Mouse (Mus musculus) testis, postnatal 14 days (tissue): ENCODE data around the gene Lrg1.

Experiments
- DNase-seq: peaks from one replicate; pipeline ENCODE4 v3.0.0; 2021; ENCODE audit warnings: low spot score

Gene Lrg1

GRCm38 (mm10) chr17:56134463-56134971 lies 12.7 kb upstream of the Lrg1 start:
- DNase-seq = peak; percentile 48

GRCm38 (mm10) chr17:56133457-56134363 lies 11.9 kb upstream of the Lrg1 start:
- no peak for DNase-seq

DNA sequence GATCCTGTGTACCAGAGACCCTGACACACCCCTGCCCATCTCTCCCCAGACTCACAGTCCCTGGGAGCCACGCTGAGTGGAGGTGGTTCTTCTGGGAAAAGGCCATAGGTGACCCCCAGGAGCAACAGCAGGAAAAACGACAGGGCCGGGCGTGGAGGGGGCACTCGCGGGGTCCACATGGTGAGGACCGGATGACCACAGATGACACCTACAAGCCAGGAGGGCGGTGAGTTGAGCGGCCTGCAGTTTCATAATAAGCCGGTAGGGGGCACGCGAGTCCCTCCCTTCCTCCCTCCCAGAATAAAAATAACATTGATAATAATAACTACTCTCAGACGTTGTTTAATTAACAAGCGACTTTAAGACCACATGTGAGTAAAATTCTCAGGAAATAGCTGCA lies 10.9 kb upstream of the Lrg1 start:
- no peak for DNase-seq

DNA sequence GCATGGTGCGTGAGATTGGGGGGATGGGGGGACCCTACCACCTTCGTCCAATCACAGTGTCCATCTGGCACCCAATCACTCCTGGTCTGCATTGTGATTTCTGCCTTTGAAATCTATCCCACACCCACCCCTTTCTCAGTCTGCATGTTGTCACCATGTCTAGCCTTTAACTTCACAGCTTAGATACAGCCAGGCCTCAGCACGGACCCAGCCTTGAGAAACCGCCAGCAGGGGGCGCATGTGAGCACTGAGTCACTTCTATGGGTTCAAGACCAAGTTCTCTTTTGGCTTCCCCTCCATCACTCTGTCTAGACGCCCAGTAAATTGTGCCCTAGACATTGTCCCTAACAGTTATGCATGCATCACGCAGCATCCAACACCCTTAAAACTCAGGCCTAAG lies 10.0 kb upstream of the Lrg1 start:
- peak; percentile 56 for DNase-seq

DNA sequence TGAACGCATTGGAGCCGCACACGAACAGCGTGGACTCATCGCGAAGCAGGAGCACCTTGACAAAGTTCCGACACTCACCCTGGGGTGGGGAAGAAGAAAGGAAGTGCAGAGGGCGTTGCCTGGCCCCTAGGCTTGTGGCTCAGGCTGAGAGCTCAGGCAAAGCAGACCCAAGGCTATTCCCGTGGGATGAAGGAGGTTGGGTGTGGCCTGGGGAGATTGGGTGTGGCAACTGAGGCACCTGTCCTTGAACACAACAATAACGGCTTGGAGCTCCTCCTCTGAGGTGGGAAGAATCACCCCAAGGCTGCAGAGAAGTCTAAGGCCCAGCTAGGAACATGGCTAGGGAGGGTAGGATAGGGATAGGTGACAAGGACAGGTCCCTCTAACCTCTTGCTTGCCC lies 9.3 kb upstream of the Lrg1 start:
- DNase-seq = no peak

GRCm38 (mm10) chr17:56128246-56128645 lies 6.4 kb upstream of the Lrg1 start:
- no peak for DNase-seq

- DNase-seq = no peak
Observed at GRCm38 (mm10) chr17:56126175-56126574, 4.4 kb upstream of the Lrg1 start.

GRCm38 (mm10) chr17:56125276-56125630 lies 3.5 kb upstream of the Lrg1 start:
- no peak for DNase-seq

DNA sequence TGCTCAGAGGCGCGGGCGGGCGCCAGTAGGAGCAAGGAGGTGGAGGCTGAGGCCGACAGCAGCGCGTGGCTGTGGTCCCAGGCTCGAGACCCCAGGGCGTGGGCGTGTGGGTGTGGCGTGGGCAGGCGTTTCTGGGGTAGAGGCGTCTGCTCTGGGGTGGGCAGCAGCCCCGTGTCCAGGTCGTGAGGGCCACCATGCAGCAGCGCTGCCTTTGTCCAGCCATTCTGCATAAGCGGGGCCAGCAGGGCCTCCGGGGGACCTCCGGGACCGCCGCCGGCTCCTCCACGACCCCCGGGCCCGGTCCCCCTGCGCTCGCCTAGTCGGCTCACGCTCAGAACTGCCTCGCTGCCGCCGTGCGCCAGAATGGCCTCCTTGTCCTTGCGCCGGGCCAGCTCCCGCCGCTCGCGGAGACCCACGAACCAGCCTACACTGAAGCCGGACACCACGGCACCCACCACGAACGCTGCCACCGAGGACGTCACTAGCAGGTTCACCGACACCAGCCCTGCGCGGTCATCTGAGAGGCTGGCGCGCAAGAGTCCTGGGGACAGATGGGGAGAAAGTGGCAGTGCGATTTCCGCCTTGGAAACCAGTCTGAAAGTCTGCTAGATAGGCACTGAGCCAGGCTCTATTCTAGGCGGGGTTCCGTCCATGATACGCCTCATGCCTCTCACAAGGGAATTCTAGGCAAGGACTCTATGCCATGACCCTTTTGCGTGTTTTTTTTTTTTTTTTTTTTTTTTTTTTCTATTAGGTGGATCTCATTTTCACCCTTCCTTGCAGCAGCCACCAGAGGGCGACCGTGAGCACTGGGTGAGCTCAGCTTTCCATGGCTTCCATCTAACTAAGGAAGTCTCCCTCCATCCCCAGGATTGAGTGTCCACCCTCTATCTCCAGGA lies 2.8 kb upstream of the Lrg1 start:
- DNase-seq = no peak

DNA sequence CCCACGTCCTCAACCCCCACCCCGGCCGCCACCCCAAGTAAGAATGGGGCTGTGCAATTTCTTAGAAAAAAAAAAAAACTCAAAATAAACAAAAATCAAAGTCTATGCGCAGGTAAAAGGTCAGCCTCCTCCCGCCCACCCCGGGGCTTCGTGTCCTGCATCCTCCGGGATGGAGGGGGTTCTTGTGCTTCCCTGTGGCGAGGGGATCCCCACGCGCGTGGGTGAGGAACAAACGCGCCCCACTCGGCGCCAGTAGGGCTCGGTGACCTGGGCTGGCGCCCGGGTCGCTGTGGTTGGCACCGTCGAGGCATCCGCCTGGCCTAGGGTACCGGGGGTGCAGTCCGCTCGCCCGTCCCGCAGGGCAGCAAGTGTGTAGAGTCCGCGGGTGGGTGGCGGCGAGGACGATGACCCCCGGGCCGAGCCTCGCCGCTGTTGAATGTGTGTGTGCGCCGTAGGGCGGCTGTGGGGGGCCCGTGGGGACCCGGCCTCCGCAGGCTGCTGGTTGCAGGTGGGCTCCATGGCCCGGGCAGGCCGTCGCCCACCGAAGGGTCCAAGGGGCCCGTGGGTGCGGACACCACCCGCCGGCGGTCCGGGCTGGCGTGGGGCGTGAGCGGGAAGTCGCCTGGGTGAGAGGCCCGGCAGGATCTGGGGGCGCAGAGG lies 2.0 kb upstream of the Lrg1 start:
- no peak for DNase-seq

GRCm38 (mm10) chr17:56123161-56123560 lies 1.4 kb upstream of the Lrg1 start:
- no peak for DNase-seq

GRCm38 (mm10) chr17:56119981-56120880 lies 1.6 kb downstream of the Lrg1 start:
- peak; percentile 86 for DNase-seq

DNA sequence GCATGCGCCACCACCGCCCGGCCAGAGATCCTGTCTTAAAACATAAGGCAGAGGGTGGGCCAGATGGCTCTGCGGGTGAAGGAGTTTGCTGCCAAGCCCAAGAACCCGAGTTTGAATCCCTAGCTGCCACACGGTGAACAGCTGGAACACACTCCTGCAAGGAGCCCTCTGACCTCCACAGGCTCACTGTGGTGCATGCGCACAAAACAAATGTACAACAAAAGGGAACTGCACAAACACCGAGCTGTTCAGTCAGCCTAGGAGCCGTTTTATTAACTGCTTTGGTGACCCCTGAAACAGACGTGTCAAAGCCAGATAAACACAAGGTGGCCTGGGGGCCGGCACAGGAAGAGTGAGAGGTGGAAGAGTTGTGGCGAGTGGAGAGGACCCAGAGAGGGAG lies 2.4 kb downstream of the Lrg1 start:
- no peak for DNase-seq

- DNase-seq = peak; percentile 80
Observed at GRCm38 (mm10) chr17:56117251-56117710, 4.5 kb downstream of the Lrg1 start, which contains the start of gene Plin5. Gene Plin5, minus strand, starts transcription at chr17:56117596.

GRCm38 (mm10) chr17:56116193-56116592 lies 5.6 kb downstream of the Lrg1 start:
- DNase-seq = no peak

DNA sequence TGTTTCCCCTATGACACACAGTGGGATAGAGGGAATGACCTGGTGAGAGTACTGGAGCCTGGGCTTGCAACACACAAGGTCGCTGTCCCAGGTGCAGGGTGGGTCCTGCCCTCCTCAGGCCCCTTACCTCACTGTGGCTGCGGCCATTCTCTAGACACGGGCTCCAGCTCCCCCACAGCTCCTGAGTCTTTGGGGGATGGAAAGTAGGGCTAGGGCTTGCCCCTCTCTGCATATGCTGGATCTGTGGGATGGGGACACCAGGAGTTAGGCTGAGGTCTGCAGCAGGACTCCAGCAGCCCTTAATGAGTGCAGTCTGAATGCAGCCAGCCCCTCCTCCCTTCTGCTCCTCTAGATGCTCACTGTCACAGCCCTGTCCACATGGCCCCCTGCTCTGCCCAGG lies 9.1 kb downstream of the Lrg1 start:
- DNase-seq = no peak

- peak; percentile 46 for DNase-seq
Observed at GRCm38 (mm10) chr17:56111864-56112263, 9.9 kb downstream of the Lrg1 start.

DNA sequence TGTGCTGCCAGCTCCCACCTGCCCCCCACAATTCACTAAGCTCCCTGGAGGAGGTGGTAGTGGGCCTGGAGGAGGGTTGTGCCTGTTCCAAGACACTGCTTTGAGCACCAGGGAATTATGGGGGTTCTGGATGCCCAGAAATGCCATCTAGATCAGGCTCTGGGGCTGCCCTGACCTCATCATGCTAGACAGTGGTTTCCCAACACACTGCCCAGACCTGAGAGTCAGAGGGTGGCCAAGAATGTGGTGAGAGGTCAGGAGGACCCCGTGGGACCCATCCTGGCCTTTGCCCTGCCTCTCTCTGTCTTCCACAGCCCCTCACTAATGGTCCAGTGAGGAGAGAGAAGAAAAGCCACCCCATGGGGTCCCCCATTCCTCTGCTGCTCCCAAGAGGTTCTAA lies 10.8 kb downstream of the Lrg1 start:
- no peak for DNase-seq

GRCm38 (mm10) chr17:56110571-56110970 lies 11.2 kb downstream of the Lrg1 start:
- DNase-seq = no peak

- no peak for DNase-seq
Observed at GRCm38 (mm10) chr17:56109219-56110051, 12.4 kb downstream of the Lrg1 start, which contains the start of gene Plin4. Gene Plin4, minus strand, starts transcription at chr17:56109803.
